Mouse (Mus musculus) ES-E14 (cell line): ENCODE results near the gene Atg5. TPM values are rescaled to one million over a fixed set of nuclear protein-coding genes. Genes with fewer than 3 reads are reported as not detected.

Experiments used
- DNase-seq: peaks from one replicate; pipeline ENCODE4 v3.0.0-alpha.2; 2013; ENCODE audit warnings: low read depth, low spot score
- H3K27ac ChIP-seq: 2 replicates; pipeline ENCODE4 v1.5.1; 2012; ENCODE audit warnings: low read depth, mild to moderate bottlenecking, low read length, moderate library complexity, mixed read lengths; ENCODE audit not compliant: poor library complexity, insufficient read depth, severe bottlenecking
- H3K36me3 ChIP-seq: 2 replicates; pipeline ENCODE4 v1.6.1; 2012; ENCODE audit warnings: mild to moderate bottlenecking, low read length, moderate library complexity, mixed read lengths; ENCODE audit not compliant: control insufficient read depth, poor library complexity, insufficient read depth, severe bottlenecking
- H3K4me1 ChIP-seq, 2 experiments: fragments of 150-350 bp in 1 of 2; sonication (generic) in 1 of 2; 2 replicates each; pipeline ENCODE4 v1.6.1; 2012; ENCODE audit warnings: low read length in 2 of 2, mild to moderate bottlenecking in 1 of 2, mixed read lengths in 1 of 2; ENCODE audit not compliant: control insufficient read depth in 2 of 2, insufficient read depth in 2 of 2, poor library complexity in 1 of 2
- H3K4me3 ChIP-seq, 2 experiments: fragments of 150-350 bp in 1 of 2; sonication (generic) in 1 of 2; 2 replicates each; pipeline ENCODE4 v1.5.1; 2012; ENCODE audit warnings: low read length in 2 of 2, low read depth in 1 of 2, mild to moderate bottlenecking in 1 of 2, mixed read lengths in 1 of 2; ENCODE audit not compliant: insufficient read depth in 1 of 2, poor library complexity in 1 of 2, severe bottlenecking in 1 of 2
- H3K9ac ChIP-seq: 2 replicates; pipeline ENCODE4 v1.6.1; 2012; ENCODE audit warnings: low read depth, mild to moderate bottlenecking, low read length, mixed read lengths; ENCODE audit not compliant: poor library complexity, insufficient read depth, severe bottlenecking
- H3K9me3 ChIP-seq: fragments of 150-350 bp; sonication (generic); 2 replicates; pipeline ENCODE4 v1.6.1; 2012; ENCODE audit warnings: low read depth, mild to moderate bottlenecking, low read length; ENCODE audit not compliant: control insufficient read depth, insufficient read depth
- CHD2 ChIP-seq: IDR thresholded peaks from 2 replicates; pipeline ENCODE4 v1.6.1; 2014; ENCODE audit warnings: mild to moderate bottlenecking, low read depth, low read length, inconsistent platforms
- HCFC1 ChIP-seq: IDR thresholded peaks from 2 replicates; pipeline ENCODE4 v1.6.1; 2012; ENCODE audit warnings: low read length, inconsistent platforms, borderline replicate concordance; ENCODE audit not compliant: insufficient read depth
- MAFK ChIP-seq: IDR thresholded peaks from 2 replicates; pipeline ENCODE4 v1.6.1; 2014; ENCODE audit warnings: mild to moderate bottlenecking, low read depth, low read length, inconsistent platforms; ENCODE audit not compliant: insufficient read depth
- ZC3H11A ChIP-seq: IDR thresholded peaks from 2 replicates; pipeline ENCODE4 v1.6.1; 2012; ENCODE audit warnings: low read depth, mild to moderate bottlenecking, inconsistent platforms, low read length, borderline replicate concordance
- ZNF384 ChIP-seq: IDR thresholded peaks from 2 replicates; pipeline ENCODE4 v1.6.1; 2012; ENCODE audit warnings: low read depth, low read length, inconsistent platforms
- in situ Hi-C, 2 experiments: fragments of 600-800 bp; cut with MboI; formaldehyde crosslinking; loops; one replicate each; pipeline ENCODE4 v1.15.1; 2025; ENCODE audit warnings: low sequenced_read_pairs in 2 of 2, inconsistent platforms in 1 of 2; ENCODE audit not compliant: unreplicated experiment in 2 of 2
- total RNA-seq: library from RNA; depleted of rRNA; stranded (reverse); fragments of 300-350 nt; gene quantifications from 2 replicates; pipeline ENCODE4 v1.2.3, GENCODE M21; 2012

The Atg5 gene
- total RNA-seq, 1 experiment = 22.5 TPM

- H3K9ac ChIP-seq = no peak overlapping the region
- no peak overlapping the region for H3K27ac ChIP-seq
- TF ChIP-seq ZC3H11A (no peak), HCFC1 (no peak), CHD2 (no peak), MAFK (no peak), ZNF384 (no peak)
- H3K9me3 ChIP-seq = no peaks in the 10 kb centered on the region
- H3K4me1 ChIP-seq = peaks cover 5 to 11% of the 10 kb centered on the region in 2 experiments; a peak in 3 of 4 replicates
- no peak for DNase-seq
- peaks cover 7% of the 10 kb centered on the region for H3K36me3 ChIP-seq
- in situ Hi-C loops = no loop called here
- H3K4me3 ChIP-seq = no peak overlapping the region
Observed at GRCm38 (mm10) chr10:44316280-44317270, 48.4 kb downstream of the Atg5 start.

- no peak overlapping the region for H3K9ac ChIP-seq
- TF ChIP-seq MAFK = no peak
- no peak for TF ChIP-seq ZNF384
- no peak for TF ChIP-seq CHD2
- TF ChIP-seq HCFC1 = no peak
- TF ChIP-seq ZC3H11A = no peak
- H3K9me3 ChIP-seq = no peaks in the 10 kb centered on the region
- in situ Hi-C loops = no loop called here
- H3K4me3 ChIP-seq = no peak overlapping the region
- H3K36me3 ChIP-seq = peaks cover 7% of the 10 kb centered on the region
- no peak overlapping the region for H3K27ac ChIP-seq
- H3K4me1 ChIP-seq = peaks cover 0 to 5% of the 10 kb centered on the region in 2 experiments; a peak in 2 of 4 replicates
- DNase-seq = no peak
Observed at GRCm38 (mm10) chr10:44322166-44322565, 54.0 kb downstream of the Atg5 start.

- DNase-seq = no peak
- H3K9ac ChIP-seq = no peak overlapping the region
- H3K27ac ChIP-seq = no peak overlapping the region
- peaks cover 0 to 5% of the 10 kb centered on the region in 2 experiments; a peak in 2 of 4 replicates for H3K4me1 ChIP-seq
- H3K4me3 ChIP-seq = no peak overlapping the region
- in situ Hi-C loops = no loop called here
- no peak for TF ChIP-seq CHD2
- H3K36me3 ChIP-seq = peaks cover 7% of the 10 kb centered on the region; the same call in 1 of the 2 replicates
- no peaks in the 10 kb centered on the region for H3K9me3 ChIP-seq
Observed at GRCm38 (mm10) chr10:44323070-44323775, 55.1 kb downstream of the Atg5 start.

- TF ChIP-seq ZNF384 (no peak), MAFK (no peak)
- in situ Hi-C loops = no loop called here
- peaks cover 7% of the 10 kb centered on the region; the same call in 1 of the 2 replicates for H3K36me3 ChIP-seq
Observed at GRCm38 (mm10) chr10:44323836-44324235, 55.7 kb downstream of the Atg5 start.

More at GRCm38 (mm10) chr10:44323836-44324235, 55.7 kb downstream of the Atg5 start:
- Histone ChIP-seq H3K9me3 (no peaks in the 10 kb centered on the region), H3K9ac (no peak overlapping the region), H3K4me1 (peaks cover 0 to 3% of the 10 kb centered on the region in 2 experiments; a peak in 2 of 4 replicates), H3K27ac (no peak overlapping the region), H3K4me3 (no peak overlapping the region)
- no peak for DNase-seq
